Mouse (Mus musculus) heart, adult 10 weeks (tissue): ENCODE results near the gene Mum1. TPM values are rescaled to one million over a fixed set of nuclear protein-coding genes. Genes with fewer than 3 reads are reported as not detected.

ENCODE experiments used
- polyA plus RNA-seq: library from polyadenylated mRNA; stranded (reverse); fragments of 350-450 nt; fragmentation: Illumina TruSeq; extraction: RNeasy Lipid Tissue Mini Kit (QIAGEN cat#74804); gene quantifications from one replicate; pipeline ENCODE4 v1.2.3, GENCODE M21; 2014; ENCODE audit warnings: low read depth, low replicate concordance

The Mum1 gene
- polyA plus RNA-seq: 21.1 TPM

DNA sequence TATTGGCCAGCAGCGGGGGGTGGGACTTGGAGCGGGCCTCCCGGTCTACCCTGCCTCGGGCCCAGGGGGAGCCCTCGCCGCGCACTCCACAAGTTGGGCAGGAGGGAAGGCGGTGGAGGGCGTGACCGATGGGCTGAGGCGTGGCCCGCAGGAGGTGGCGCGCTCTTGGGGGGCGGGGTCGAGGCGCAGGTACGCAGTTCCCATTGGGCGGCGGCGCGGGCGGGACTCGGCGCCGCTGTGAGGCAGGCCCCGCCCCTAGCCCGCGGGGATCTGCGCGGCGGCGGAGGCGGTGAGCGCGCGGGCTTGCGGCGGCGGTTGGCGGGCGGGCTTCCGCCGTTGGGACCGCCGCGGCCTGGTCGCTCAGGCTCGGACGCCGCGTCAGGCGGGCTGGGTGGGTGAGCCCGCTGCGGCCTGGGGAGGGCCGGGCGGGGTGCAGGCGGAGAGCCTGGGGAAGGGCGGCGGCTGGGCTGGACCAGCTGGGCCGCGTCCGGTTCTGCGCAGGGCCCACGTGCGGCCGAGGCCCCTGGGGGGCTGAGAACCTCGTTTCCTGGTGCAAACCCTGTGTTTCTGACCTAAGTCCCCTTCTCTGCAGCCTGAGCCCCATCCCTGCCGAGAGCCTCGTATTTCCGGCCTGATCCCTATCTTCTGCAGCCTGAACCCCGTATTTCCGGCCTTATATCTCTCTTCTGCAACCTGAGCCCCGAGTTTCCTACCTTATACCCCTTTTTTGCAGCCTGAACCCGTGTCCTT lies at the start of gene Mum1:
Gene Mum1 (plus strand): TSS at position 19 of the 750 bp plus-strand sequence.

DNA sequence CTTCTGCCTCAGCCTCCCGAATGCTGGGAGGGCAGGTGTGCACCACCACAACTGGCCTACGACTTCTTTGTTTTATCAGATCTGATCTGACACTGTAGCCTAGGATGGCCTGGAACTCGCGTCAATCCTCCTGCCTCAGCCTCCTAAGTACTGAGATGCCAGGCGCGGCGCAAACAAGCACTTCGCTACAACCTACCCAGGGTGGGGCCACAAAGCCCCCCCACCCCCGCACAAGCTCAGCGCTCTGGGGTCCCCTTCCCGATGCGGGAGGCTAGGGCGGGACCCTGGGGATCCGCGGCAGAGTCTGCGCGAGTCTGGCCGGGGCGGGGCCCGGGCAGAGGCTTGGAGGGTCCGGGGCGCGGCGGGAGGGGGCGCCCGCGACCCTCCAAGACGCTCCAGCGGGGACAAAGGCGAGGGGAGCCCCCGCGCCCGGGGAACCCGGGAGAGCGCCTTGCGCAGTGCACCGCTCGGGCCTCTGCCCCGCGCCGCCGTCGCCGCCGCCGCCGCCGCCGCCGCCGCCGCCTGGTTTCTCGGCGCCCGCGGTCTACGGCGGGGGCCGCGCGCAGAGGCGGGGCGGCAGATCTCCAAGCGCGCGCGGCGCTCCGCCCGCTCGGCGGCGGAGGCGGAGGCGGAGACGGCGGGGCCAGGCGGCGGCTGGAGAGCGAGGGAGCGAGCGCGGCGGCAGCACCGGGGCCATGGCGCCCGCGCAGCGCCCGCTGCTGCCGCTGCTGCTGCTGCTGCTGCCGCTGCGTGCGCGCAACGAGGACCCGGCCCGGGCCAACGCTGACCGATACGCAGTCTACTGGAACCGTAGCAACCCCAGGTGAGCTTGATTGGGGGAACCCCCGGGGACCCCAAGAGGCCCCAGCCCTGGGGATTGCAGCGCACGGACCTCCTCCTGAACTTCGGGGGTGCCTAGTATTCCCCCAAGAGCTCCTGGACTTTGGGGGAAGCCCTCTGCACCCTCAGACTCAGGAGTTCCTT lies 46.9 kb upstream of the Mum1 start, which contains the start of gene Efna2:
Gene Efna2 (plus strand): TSS at position 415 of the 984 bp plus-strand sequence.

DNA sequence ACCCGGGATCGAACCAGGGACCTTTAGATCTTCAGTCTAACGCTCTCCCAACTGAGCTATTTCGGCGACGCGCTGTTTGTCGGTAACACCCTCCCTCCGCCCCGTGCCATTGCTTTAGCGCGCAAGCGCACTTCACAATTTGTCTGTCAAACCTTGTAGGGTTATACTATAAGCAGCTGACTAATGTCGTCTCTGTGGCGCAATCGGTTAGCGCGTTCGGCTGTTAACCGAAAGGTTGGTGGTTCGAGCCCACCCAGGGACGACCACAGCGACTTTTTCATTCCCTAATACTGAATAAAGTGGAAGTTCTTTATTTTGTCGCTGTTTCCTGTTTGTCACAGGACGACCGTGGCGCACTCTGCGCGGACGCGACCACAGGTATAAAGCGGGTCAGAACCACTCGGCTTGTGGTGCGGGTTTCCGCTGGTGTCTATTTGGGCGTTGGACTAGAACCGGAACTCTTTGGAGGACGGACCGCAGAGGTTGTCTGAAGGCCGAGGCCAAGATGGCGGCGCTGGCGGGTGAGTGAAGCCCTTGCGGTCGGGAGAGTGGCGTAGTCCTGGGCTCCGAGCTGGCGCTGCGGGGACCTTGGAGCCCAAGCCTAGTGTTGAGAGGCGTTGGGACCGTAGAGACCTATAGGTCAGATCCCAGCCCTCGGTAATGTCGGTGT lies 22.9 kb downstream of the Mum1 start, which contains the start of gene Ndufs7:
Gene Ndufs7 (plus strand): TSS at position 151 of the 670 bp plus-strand sequence.

DNA sequence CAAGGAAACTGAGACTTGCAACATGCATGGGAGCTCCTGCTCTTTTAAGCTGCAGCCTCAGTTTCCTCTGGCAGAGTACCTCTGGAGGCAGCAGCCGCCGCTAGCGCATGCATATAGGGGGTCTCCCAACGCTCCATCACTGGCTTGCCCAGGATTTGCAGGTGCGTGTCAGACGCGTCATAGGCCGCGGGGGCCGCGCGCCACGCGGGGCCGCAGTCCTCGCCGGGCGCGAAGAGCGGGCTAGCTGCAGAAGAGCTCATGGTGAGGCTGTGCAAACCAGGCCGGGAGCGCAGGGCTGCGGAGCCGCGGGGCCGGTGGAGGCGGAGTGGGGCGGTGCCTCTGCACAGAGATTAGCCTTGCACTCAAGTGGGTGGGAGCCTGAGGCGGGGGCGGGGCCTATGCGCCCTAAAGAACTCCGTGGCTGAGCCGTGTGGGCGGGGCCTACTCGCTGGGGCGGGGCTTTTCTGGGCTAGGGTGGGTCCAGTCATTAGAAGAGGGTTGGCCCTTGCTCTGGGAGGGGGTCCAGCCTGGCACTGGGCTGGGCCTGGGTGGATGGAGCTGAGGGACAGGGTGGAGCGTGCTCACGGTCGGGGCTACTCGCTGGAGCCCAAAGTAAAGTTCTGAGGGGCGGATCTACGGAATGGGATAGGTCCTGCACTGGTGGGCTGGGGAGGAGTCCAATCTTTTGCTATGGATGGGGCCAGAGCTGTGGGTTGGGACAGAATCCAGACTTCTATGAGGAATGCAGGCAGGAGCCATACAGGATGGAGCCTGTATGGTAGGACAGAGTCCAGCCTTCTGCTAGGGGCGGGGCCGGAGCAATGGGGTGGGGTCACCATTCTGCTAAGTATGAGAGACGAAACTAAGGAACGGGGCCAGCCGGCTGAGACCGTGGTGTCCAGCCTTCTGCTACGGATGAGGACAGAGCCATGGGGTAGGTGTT lies 34.7 kb downstream of the Mum1 start, which contains the start of the genes Gamt and Dazap1:
Gene Gamt (minus strand): TSS at position 371 of the 943 bp plus-strand sequence.
Gene Dazap1 (plus strand): TSS at position 845 of the 943 bp plus-strand sequence.

DNA sequence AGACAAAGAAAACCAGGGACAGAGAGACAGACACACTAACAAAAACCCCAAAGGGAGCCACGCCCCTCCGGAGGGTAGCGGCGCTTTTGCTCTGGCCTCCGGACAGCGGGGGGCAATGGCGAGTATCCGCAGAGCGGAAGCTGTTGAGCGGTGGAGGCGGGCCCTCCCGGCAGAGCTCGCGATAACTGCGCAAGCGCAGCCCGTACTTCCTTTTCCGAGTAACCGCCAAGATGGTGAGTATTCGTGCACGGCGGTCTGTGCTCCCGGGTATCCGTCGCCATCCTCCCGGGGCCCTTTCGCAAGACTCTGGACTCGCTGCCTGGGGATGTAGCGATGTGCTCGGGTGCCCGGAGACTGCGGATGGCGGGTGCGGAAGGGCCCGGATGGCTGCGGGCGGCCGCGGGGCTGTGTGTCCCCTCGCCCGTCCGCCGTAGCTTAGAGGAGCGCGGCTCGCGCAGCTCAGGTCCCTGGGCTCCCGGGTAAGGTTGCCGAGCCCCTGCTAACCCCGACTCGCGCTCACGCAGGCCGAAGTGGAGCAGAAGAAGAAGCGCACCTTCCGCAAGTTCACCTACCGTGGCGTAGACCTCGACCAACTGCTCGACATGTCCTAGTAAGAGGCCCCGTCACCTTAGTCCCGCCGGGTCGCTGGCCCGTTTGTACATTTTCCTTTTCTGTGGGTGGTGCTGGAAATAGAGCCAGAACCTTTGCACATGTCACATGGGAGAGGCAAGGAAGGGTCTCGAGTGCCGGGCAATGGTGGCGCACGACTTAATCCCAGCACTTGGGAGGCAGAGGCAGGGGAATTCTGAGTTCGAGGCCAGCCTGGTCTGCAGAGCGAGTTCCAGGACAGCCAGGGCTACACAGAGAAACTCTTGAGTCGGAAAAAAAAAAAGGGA lies 66.3 kb downstream of the Mum1 start, which contains the start of gene Rps15:
Gene Rps15 (plus strand): TSS at position 203 of the 896 bp plus-strand sequence.

Other genes with a start within 250 kb of the Mum1 start
- gene Tmem259, start 242.1 kb upstream of the Mum1 start, polyA plus RNA-seq: 104 TPM
- gene Cnn2, start 237.8 kb upstream of the Mum1 start, polyA plus RNA-seq: 40.1 TPM
- gene Abca7, start 229.9 kb upstream of the Mum1 start, polyA plus RNA-seq: 7.2 TPM
- gene Arhgap45, start 209.8 kb upstream of the Mum1 start, polyA plus RNA-seq: 5.2 TPM
- gene Polr2e, start 186.6 kb upstream of the Mum1 start, polyA plus RNA-seq: 122 TPM
- 933 TPM for gene Gpx4, start 179.3 kb upstream of the Mum1 start, polyA plus RNA-seq
- gene Sbno2, start 120.9 kb upstream of the Mum1 start, polyA plus RNA-seq: 10.9 TPM
- 137 TPM for gene Stk11, start 110.6 kb upstream of the Mum1 start, polyA plus RNA-seq
- 1,104 TPM for gene Atp5d, start 87.8 kb upstream of the Mum1 start, polyA plus RNA-seq
- gene Cbarp, start 85.6 kb upstream of the Mum1 start, polyA plus RNA-seq: 2.6 TPM
- gene Midn, start 78.2 kb upstream of the Mum1 start, polyA plus RNA-seq: 39.3 TPM
- 89.8 TPM for gene Cirbp, start 60.4 kb upstream of the Mum1 start, polyA plus RNA-seq
- 13.6 TPM for gene 1600002K03Rik, start 53.5 kb upstream of the Mum1 start, polyA plus RNA-seq
- 1.8 TPM for gene Efna2, start 47.0 kb upstream of the Mum1 start, polyA plus RNA-seq
- 842 TPM for gene Ndufs7, start 22.7 kb downstream of the Mum1 start, polyA plus RNA-seq
- 7.7 TPM for gene Gamt, start 34.6 kb downstream of the Mum1 start, polyA plus RNA-seq
- gene Dazap1, start 35.1 kb downstream of the Mum1 start, polyA plus RNA-seq: 49.3 TPM
- gene Rps15, start 66.0 kb downstream of the Mum1 start, polyA plus RNA-seq: 1,202 TPM
- gene Apc2, start 69.5 kb downstream of the Mum1 start, polyA plus RNA-seq: 2.0 TPM
- gene 2310011J03Rik, start 94.1 kb downstream of the Mum1 start, polyA plus RNA-seq: 22.7 TPM
- 2.2 TPM for gene Pcsk4, start 103.1 kb downstream of the Mum1 start, polyA plus RNA-seq
- 3.4 TPM for gene Reep6, start 103.5 kb downstream of the Mum1 start, polyA plus RNA-seq
- gene Adamtsl5, start 122.0 kb downstream of the Mum1 start, polyA plus RNA-seq: 64.4 TPM
- gene Plk5, start 130.0 kb downstream of the Mum1 start, polyA plus RNA-seq: 3.1 TPM
- gene Mex3d, start 161.2 kb downstream of the Mum1 start, polyA plus RNA-seq: 6.2 TPM
- gene Mbd3, start 173.1 kb downstream of the Mum1 start, polyA plus RNA-seq: 93.3 TPM
- 2,281 TPM for gene Uqcr11, start 180.4 kb downstream of the Mum1 start, polyA plus RNA-seq
- gene Tcf3, start 207.2 kb downstream of the Mum1 start, polyA plus RNA-seq: 17.6 TPM